Mouse (Mus musculus): Measurements from ENCODE around the gene Pdha1. TPM values are rescaled to one million over a fixed set of nuclear protein-coding genes. Genes with fewer than 3 reads are reported as not detected.

Pdha1 gene
- total RNA-seq, 4 experiments from 2014 or later = 211 to 231 (median 221) TPM

Other genes with a start within 250 kb of the Pdha1 start
- 1 to 10 TPM; 1.2 to 2.5 (median 1.5) TPM for gene Map3k15, start 150.0 kb downstream of the Pdha1 start, total RNA-seq (2022)

Data from layer of hippocampus, adult 8-10 months (tissue).